Mouse (Mus musculus) neural tube, embryonic 14.5 days (tissue): ENCODE results near the gene C730034F03Rik. TPM values are rescaled to one million over a fixed set of nuclear protein-coding genes. Genes with fewer than 3 reads are reported as not detected.
A peak's percentile ranks its signal among the peaks of the same experiment; 100 is the strongest.
"Not testable (repeated sequence)": the region's sequence is repeated elsewhere in the genome, so short reads cannot be mapped to it uniquely, and the experiment has no call there.

ENCODE experiments used
- ATAC-seq: fragments of 200-750 bp; cut with Nextera tagmentation; 2 replicates; pipeline ENCODE4 v1.8.0; 2017; ENCODE audit warnings: low read depth, mild to moderate bottlenecking, moderate TSS enrichment, moderate library complexity
- H3K27ac ChIP-seq: fragments of 300-500 bp; sonication (generic); 2 replicates; pipeline ENCODE4 v1.5.1; 2014; ENCODE audit warnings: low read depth, mild to moderate bottlenecking, control low read depth, low read length, moderate library complexity, mixed read lengths
- H3K27me3 ChIP-seq: fragments of 300-500 bp; sonication (generic); 2 replicates; pipeline ENCODE4 v1.6.1; 2014; ENCODE audit warnings: low read length; ENCODE audit not compliant: control insufficient read depth, insufficient read depth
- H3K36me3 ChIP-seq: fragments of 300-500 bp; sonication (generic); 2 replicates; pipeline ENCODE4 v1.6.1; 2014; ENCODE audit warnings: low read length, mixed read lengths; ENCODE audit not compliant: control insufficient read depth, insufficient read depth
- H3K4me1 ChIP-seq: fragments of 300-500 bp; sonication (generic); 2 replicates; pipeline ENCODE4 v1.6.1; 2014; ENCODE audit warnings: low read length; ENCODE audit not compliant: control insufficient read depth, insufficient read depth
- H3K4me2 ChIP-seq: fragments of 300-500 bp; sonication (generic); 2 replicates; pipeline ENCODE4 v1.6.1; 2014; ENCODE audit warnings: mild to moderate bottlenecking, low read depth, low read length, control low read depth
- H3K4me3 ChIP-seq: fragments of 300-500 bp; sonication (generic); 2 replicates; pipeline ENCODE4 v1.5.1; 2014; ENCODE audit warnings: low read depth, low read length, control low read depth, mixed read lengths
- H3K9ac ChIP-seq: fragments of 300-500 bp; sonication (generic); replicated peaks from 2 replicates; pipeline ENCODE4 v1.6.1; 2014; ENCODE audit warnings: low read depth, mild to moderate bottlenecking, control low read depth, low read length, mixed read lengths
- H3K9me3 ChIP-seq: fragments of 300-500 bp; sonication (generic); 2 replicates; pipeline ENCODE4 v1.6.1; 2016; ENCODE audit warnings: low read length; ENCODE audit not compliant: control insufficient read depth
- WGBS: fragments of 180-500 bp; shearing (Covaris S2); extraction: QIAGEN DNeasy Blood & Tissue Kit; methylation state at CpG from one replicate; pipeline ENCODE4 v1.1.7; 2014; 5-methylcytosine and 5-hydroxymethylcytosine counted together
- polyA plus RNA-seq: library from polyadenylated mRNA; unstranded; fragments of >200 nt; fragmentation: Nextera tagmentation; extraction: Ambion mirVana; gene quantifications from 2 replicates; pipeline ENCODE4 v1.2.1, GENCODE M21; 2014

Gene C730034F03Rik
- polyA plus RNA-seq, 1 experiment from 2014 or later: 5.8 TPM

DNA sequence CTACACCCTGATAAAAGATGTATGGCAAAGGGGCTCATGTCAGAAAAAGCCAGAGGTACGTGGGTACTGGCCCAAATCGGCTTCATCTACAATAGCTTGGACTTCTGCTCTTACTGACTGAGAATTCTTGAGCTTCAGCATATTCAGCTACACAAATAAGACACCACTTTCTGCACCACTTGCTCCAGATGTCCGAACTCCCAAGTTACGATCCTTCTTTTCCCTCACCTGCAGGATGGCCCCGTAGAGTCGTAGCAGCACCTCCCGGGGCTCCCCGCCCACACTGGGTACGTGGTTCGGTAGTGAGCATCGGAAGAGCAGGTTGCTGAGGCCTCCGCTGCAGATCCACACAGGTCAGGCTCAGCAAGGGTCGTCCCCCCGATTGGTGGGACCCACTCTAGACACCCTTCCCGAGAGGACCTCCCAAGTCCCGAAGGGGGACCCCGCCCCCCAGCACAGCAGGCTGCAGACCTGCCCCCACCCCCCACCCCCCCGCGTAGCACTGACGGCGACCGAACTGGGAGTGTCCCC, 503 bp upstream of the C730034F03Rik start:
- H3K4me2 ChIP-seq: peak overlapping the region; percentile 95
- WGBS: 6% methylated on average over 22 of the region's 22 CpGs
- peaks cover 11% of the 10 kb centered on the region for H3K4me1 ChIP-seq
- peak; percentile 56; the same call in 1 of the 2 replicates for ATAC-seq
- peak overlapping the region; percentile 96 for H3K27ac ChIP-seq
- no peaks in the 10 kb centered on the region for H3K27me3 ChIP-seq
- H3K4me3 ChIP-seq: peak overlapping the region; percentile 62
- peak overlapping the region; percentile 82 for H3K9ac ChIP-seq
- peaks cover 11% of the 10 kb centered on the region; the same call in 1 of the 2 replicates for H3K36me3 ChIP-seq
- H3K9me3 ChIP-seq: no peaks in the 10 kb centered on the region

DNA sequence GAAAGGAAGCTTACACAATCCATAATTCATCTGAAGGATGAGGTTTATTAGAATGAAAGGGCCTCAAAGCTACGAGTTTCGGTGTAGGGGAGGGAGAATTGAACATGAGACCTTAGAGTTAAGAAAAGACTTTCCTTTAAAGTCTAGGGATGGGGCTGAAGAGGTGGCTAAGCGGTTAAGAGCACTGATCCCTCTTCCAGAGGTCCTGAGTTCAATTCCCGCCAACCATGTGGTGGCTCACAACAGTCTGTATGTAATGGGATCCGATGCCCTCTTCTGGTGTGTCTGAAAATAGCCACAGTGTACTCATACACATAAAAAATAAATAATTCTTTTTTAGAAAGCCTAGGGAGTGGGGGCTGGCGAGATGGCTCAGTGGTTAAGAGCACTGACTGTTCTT, 952 bp downstream of the C730034F03Rik start:
- H3K36me3 ChIP-seq: peaks cover 11% of the 10 kb centered on the region; the same call in 1 of the 2 replicates
- ATAC-seq: no peak

DNA sequence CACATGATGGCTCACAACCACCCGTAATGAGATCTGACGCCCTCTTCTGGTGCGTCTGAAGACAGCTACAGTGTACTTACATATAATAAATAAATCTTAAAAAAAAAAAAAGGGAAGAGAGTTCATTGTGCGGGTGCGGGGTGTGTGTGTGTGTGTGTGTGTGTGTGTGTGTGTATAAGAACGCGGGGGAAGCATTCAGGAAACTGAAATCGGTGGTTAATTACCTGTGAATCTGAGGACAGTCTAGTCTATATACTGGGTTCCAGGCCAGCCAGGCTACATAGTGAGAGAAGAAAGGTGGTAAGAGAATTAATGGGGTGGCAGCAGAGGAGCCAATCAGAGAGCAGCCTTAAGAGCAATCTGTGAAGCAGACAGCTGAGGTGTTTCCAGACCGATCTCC, 1.4 kb downstream of the C730034F03Rik start:
- not testable (repeated sequence) for ATAC-seq, H3K27me3 ChIP-seq

More for the DNA sequence above, 952 bp downstream of the C730034F03Rik start:
- peaks cover 11% of the 10 kb centered on the region for H3K4me1 ChIP-seq
- WGBS: 47% methylated on average over 6 of the region's 6 CpGs
- peak overlapping the region; percentile 62 for H3K4me3 ChIP-seq
- peak overlapping the region; percentile 95 for H3K4me2 ChIP-seq
- H3K9me3 ChIP-seq: no peaks in the 10 kb centered on the region
- H3K9ac ChIP-seq: peak overlapping the region; percentile 82; the same call in 1 of the 2 replicates
- H3K27ac ChIP-seq: peak overlapping the region; percentile 96
- H3K27me3 ChIP-seq: no peaks in the 10 kb centered on the region

DNA sequence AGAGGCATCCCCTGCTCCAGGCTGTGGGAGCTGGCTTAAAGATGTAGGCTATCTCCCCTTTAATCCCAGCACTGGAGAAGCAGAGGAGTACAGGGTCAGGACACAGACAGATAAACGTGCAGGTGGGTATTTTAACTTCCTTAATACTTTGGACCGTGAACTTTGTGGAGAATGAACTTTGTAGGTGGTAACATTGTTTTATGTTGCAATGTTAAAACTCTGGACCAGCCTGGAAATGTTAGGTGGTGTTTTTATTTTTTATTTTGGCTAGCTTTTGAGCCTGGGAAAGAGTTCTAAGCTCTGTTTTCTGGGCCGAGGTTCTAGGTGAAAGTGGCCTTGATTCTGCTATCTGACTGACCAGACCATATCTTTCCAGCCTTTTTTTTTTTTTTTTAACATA, 1.9 kb downstream of the C730034F03Rik start:
- peaks cover 11% of the 10 kb centered on the region; the same call in 1 of the 2 replicates for H3K36me3 ChIP-seq
- no peak overlapping the region for H3K27ac ChIP-seq
- no peak overlapping the region for H3K4me3 ChIP-seq
- WGBS: 96% methylated on average over 3 of the region's 3 CpGs
- H3K4me2 ChIP-seq: no peak overlapping the region
- ATAC-seq: no peak
- no peaks in the 10 kb centered on the region for H3K27me3 ChIP-seq
- no peak overlapping the region for H3K9ac ChIP-seq
- H3K4me1 ChIP-seq: peaks cover 11% of the 10 kb centered on the region
- H3K9me3 ChIP-seq: no peaks in the 10 kb centered on the region

More for the DNA sequence above, 1.4 kb downstream of the C730034F03Rik start:
- H3K4me3 ChIP-seq, H3K9me3 ChIP-seq, H3K27ac ChIP-seq, H3K9ac ChIP-seq: not testable (repeated sequence)
- Histone ChIP-seq H3K4me2 (peak overlapping the region; percentile 95), H3K4me1 (peaks cover 11% of the 10 kb centered on the region), H3K36me3 (peaks cover 11% of the 10 kb centered on the region; the same call in 1 of the 2 replicates)
- 91% methylated on average over 7 of the region's 9 CpGs for WGBS

DNA sequence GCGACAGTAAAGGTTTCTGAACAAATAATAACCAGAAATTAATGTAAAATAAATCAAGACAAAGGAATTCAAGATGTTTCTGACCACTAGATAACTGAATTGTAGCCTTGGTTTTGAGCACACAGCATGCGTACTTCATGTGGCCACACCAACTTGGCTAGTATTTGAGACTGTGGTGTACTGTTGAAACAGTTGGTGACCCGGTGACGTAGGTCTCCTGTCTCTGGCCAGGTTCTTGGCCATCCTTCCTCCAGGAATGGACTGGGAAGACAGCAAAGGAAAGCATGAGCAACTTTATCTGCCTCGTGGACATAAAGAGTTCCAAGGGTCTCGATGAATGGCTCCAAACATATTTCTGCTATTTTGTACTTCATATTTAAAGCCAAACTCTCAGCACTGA, 2.4 kb downstream of the C730034F03Rik start:
- no peak overlapping the region for H3K4me3 ChIP-seq
- H3K36me3 ChIP-seq: peaks cover 7% of the 10 kb centered on the region; the same call in 1 of the 2 replicates
- H3K27me3 ChIP-seq: no peaks in the 10 kb centered on the region
- no peak overlapping the region for H3K4me2 ChIP-seq
- 96% methylated on average over 6 of the region's 6 CpGs for WGBS
- H3K4me1 ChIP-seq: peaks cover 11% of the 10 kb centered on the region
- H3K27ac ChIP-seq: no peak overlapping the region
- no peak for ATAC-seq
- no peak overlapping the region for H3K9ac ChIP-seq
- no peaks in the 10 kb centered on the region for H3K9me3 ChIP-seq

DNA sequence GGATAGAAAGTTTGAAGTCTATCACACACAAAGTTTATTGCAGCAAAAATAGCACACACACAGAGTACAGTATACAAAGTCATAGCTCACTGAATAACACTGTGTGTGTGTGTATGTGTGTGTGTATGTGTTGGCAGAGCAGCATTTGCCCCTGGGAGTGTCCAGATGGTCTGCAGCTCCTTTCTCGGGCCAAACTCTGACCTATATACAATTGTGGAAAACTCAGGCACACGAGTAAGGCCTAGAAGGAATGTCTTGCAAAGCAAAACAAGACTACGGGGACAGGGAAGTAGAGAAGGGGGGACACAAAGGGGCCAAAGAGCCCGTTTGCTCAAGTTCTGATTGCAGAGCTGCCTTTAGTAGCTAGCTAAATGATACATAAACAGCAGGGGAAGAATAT, 3.6 kb downstream of the C730034F03Rik start:
- Histone ChIP-seq H3K4me2 (no peak overlapping the region), H3K9ac (no peak overlapping the region), H3K4me3 (no peak overlapping the region), H3K36me3 (no peaks in the 10 kb centered on the region), H3K4me1 (peaks cover 11% of the 10 kb centered on the region), H3K9me3 (no peaks in the 10 kb centered on the region), H3K27ac (no peak overlapping the region), H3K27me3 (no peaks in the 10 kb centered on the region)
- 78% methylated on average over 4 of the region's 4 CpGs for WGBS
- no peak for ATAC-seq

DNA sequence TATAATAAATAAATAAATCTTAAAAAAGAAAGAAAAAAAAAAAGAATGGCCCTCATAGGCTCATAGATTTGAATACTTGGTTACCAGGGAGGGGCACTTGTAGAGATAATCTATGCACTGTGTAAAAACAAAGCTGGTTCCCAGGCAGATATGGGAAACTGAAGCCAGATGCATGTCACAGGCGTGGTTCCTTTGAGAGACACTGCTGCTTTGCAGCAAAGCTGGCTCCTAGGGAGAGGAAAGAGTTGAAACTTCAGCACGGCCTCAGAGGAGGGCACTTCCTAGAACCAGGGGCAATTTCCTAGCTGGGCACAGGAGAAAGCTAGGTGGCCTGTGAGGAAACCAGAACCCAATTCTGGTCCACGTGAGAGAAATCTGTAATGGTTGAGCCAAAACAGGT, 4.7 kb downstream of the C730034F03Rik start:
- no peak for ATAC-seq
- Histone ChIP-seq H3K4me3 (no peak overlapping the region), H3K27me3 (no peaks in the 10 kb centered on the region), H3K36me3 (no peaks in the 10 kb centered on the region), H3K4me1 (0 out of 2 replicates have a peak, but pooled peaks cover 3% of the 10 kb centered on the region), H3K9me3 (no peaks in the 10 kb centered on the region), H3K27ac (no peak overlapping the region), H3K4me2 (no peak overlapping the region), H3K9ac (no peak overlapping the region)
- WGBS: 85% methylated on average over 3 of the region's 3 CpGs

DNA sequence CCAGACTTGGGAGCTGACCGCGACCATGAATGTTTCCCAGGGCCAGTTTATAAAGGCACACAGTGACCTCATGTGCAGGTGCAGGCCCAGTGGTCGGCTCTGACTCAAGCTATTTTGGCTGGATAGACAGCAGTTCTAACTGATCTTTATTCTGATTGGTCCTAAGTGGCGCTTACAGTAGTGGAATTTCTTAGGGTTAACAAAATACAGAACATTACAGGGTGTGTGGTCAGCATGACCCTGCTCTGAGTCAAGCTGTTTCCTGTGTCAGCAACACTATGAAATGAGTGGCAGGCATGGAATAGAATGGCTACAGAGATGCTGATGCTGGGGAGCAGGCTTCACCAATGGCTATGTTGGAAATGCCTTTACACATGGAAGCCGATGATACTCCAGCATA, 6.5 kb downstream of the C730034F03Rik start:
- ATAC-seq: no peak
- Histone ChIP-seq H3K27ac (no peak overlapping the region), H3K4me1 (0 out of 2 replicates have a peak, but pooled peaks cover 3% of the 10 kb centered on the region)

DNA sequence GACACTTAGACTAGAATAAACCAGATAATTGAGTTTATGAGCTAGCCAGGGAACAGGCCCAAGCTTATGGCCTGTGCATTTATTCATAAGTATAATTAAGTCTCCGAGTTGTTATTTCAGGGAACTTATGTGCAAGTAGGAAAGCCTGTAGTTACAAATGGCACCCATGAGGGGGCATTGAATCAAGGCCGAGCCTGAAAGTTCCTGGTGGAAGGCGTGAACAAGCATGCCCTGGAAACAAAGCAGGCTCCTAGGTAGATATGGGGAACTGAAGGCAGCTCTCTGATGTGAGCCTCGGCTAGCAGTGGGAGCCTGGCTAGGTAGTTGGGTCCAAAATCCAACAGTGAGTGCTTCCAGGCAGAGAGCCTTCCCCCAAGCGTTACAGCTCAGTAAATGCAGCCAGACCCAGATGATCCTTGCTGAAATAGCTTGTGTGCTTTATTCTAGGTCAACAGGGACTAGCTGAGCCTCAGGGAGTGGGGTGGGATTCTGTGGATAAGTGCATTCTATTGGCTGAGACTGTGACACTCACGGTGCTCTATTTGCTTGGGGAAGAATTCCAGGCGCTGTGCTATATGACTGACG, 13.2 kb downstream of the C730034F03Rik start:
- no peak for ATAC-seq
- Histone ChIP-seq H3K9me3 (no peaks in the 10 kb centered on the region), H3K4me1 (no peaks in the 10 kb centered on the region), H3K27me3 (no peaks in the 10 kb centered on the region), H3K36me3 (no peaks in the 10 kb centered on the region), H3K9ac (no peak overlapping the region), H3K4me3 (no peak overlapping the region), H3K27ac (no peak overlapping the region), H3K4me2 (no peak overlapping the region)
- WGBS: 42% methylated on average over 8 of the region's 8 CpGs

More for the DNA sequence above, 6.5 kb downstream of the C730034F03Rik start:
- Histone ChIP-seq H3K9ac (no peak overlapping the region), H3K4me2 (no peak overlapping the region), H3K9me3 (no peaks in the 10 kb centered on the region), H3K4me3 (no peak overlapping the region), H3K27me3 (no peaks in the 10 kb centered on the region), H3K36me3 (no peaks in the 10 kb centered on the region)
- WGBS: 90% methylated on average over 5 of the region's 5 CpGs
